Mouse (Mus musculus): Measurements from ENCODE around the gene Hist1h2ag. TPM values are rescaled to one million over a fixed set of nuclear protein-coding genes. Genes with fewer than 3 reads are reported as not detected.

Gene Hist1h2ag
- total RNA-seq, 1 experiment from 2014 or later: 64.7 TPM

DNA sequence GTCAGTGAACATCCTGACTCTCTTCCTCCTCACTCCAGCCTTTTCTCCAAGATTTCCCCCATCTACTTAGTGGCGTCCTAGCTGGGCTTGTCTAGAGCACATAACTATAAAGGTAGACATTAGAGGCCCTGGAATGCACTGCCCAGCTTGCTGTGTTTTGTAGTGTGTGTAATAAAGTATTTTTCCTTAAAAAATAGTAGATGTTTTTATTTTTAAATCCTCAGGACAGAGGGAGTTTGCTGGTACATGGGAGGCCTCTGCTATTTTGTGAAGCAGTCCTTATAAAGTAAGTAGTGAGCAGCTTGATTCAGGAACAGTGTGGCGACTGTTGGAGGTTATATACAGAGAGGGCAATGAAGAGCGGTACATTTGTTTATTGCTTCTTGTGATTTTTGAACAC, 34.0 kb downstream of the Hist1h2ag start:
- DNase-seq: no peak

DNA sequence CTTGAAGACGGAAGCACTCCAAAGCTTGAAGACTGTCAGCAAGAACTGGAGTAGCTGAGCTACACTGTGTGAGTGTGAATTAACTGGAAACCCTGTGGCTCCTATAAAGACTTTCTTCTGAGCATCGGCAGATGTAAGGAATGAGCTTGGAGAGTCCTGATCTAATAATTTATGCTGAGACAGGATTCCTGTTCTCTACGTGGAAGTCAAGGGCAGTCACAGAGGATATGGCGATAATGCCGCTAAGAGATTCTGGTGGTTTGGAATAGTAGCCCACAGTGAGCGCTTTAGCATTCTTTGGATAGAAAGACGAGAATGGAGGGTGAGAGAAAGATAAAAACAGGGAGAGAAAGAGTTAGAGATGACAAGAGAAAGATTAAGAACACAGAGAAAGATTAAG, 34.9 kb downstream of the Hist1h2ag start:
- no peak for DNase-seq

DNA sequence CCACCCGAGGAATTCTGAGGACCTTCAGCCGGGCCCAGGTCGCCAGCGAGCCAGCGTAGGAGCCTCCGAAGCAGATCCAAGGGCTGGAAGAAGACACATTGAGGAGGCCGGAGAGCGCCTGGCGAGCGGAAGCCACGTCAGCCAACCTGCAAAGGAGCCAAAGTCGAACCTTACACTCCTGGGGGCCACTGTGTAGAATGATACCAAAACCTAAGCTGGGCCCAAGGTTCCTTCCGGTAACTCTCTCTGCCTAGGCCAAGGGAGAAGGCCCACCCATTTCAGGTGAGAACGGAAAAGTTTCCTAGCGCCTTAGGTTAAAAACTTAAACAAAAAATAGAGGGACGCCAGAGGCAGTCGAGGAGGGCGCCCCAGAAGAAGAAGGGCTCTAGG, 35.6 kb downstream of the Hist1h2ag start:
- no peak for DNase-seq

DNA sequence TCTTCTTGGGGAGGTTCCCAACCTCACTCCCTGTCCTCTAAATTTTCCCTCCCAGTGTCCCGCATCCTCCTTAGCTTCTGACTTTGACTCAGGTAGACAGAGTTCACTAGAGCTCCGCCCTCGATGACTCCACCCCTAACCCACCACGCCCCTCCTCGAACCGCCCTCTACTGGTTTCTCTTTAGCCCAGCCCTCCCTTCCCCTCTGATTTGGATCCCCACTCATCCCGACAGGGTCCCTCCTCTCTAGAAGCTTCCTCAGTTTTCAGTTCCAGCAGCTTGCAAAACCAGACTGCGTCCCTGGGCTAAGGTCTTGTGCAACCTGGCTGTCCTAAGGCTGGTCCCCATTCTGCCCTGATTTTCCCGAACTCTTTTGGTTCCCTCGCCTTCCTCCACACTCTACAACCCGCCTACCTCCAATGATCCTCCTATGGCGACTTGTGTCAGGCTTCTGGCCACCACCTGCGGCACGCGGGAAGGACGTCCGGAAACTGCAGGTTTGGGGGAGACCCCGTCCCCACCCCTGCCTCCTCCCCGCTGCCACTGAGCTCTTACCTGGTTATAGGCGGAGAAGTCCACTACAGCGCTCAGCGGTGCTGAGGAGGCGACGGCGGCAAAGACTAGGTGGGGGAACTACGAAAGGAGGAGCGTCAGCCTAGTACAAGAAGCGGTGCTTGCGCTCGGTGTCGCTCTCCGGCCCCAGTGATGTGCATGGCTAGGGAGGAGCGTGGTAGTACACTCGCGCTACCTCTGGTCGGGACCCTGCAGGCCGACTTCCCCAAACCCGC, 36.2 kb downstream of the Hist1h2ag start:
- DNase-seq: peak; percentile 42

DNA sequence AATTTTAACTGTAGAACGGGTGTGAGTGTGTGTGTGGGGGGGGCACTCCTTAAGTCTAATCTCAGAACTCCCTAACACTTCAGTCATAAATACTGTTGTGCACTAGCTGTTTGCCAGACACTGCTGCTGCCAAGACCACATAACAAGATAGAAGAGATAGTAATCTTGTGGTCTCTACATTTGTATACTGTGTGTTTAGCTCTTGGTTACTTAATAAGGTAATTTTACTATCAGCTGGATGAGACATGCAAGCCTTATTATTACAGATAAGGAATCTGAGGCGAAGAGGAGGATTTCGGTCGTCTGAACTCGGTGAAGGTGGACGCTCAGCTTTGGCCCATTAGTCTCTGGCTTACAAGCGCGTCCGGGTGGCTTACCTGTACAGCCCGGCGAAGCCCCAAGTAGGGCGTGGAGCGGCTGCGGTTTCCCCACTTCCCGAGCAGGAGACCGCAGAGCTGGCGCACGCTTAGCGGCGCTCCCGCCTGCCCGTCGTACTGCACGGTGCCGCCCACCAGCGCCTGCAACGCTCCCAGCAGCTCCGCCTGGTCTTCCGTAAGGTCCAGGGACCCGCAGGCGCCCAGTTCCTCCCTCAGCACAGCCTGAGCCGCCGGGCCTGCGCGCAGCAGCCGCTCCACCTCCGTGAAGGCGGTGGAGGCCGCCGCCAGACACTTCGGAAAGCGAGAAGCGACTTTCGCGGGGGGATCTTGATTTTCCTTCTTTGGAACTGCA, 37.0 kb downstream of the Hist1h2ag start:
- peak; percentile 42 for DNase-seq

DNA sequence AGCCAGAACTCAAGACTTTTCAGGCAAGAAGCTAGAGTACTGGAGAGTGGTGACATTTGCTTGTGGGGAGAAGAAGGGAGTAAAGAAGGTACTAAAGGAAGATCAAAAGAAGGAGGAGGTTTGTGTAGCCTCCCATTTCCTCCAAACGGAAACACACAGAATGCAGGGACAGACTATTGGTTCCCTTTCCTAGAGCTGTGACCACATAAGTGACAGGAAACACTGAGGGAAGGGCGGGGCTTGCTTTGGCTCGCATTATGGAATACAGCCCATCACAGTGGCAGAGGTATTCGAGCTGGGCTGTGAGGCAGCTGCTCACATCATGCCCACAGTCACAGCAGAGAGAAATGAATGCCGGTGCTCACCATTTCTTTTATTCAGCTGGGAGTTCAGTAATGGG, 40.9 kb downstream of the Hist1h2ag start:
- no peak for DNase-seq

DNA sequence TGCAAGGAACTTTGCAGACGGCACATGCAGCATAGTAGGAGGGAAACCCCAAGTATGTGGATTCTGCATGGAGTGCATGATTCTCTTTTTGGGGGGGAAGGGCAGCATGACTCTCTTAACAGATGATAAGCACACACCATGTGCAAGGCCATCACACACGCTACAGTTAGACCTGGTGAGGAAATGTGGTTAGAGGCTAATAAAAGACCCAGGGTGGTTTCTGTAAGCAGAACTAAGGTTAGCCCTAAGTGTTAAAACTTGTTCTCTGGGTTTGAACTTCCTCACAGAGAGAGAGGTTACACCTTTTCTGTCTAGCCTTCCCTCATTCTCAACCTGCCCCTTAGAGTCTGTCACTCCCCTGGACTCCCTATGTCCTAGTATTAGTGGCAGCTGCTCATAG, 41.4 kb downstream of the Hist1h2ag start:
- DNase-seq: no peak

DNA sequence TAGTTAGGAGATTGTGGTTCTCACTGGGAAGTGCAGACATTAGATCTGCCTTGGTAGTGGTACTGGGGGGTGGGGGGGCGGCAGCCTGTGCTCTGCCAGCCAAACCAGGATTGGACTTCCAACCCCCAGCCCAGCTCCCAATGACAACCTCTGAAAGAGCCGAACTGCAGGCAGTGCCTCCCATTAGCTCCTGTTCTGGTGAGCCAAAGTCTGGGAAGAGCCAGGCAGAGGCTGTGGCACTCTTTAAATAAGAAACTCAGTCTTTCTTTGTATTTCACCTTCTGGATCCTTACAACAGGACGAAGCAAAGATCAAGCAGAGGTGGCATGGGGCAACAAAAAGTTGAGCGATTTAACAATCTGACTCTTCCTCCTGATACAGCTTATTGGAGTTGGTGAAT, 43.6 kb downstream of the Hist1h2ag start:
- no peak for DNase-seq

DNA sequence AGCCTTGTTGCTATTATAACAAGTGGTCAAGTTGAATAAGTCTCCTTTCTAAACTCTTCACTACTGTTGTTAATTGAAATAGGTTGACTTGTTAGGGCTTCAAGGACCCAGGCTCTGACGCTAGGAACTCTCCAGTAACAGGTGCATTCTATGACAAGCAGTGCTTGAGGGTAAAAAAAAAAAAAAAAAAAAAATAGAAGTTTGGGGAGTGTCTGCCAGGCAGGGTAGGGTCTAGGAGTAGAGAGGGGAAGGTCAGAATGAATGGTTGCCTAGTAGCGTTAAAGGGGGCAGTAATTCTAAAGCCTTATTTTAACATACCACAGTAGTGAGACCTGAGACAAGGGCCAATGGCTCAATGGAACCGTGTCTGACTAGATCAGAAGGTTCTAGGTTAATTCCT, 44.3 kb downstream of the Hist1h2ag start:
- DNase-seq: no peak

DNA sequence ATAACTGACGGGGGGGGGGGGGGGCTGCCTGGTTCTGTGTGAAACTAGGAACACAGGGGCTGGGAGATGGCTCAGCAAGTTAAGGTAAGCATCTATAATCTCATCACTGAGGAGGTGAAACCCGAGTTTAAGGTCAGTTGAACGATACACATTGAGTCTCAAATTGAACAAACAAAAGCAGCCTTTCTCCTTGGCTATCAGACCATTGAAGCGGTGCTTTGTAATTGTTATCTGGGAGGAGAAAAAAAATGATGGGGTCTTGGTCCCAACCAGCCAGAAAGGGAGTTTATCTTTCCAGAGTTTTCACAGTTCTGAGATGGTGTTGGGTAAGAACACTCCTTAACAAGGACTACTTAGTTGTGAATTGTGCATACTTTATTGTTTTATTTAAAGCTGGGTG, 44.9 kb downstream of the Hist1h2ag start:
- DNase-seq: no peak

DNA sequence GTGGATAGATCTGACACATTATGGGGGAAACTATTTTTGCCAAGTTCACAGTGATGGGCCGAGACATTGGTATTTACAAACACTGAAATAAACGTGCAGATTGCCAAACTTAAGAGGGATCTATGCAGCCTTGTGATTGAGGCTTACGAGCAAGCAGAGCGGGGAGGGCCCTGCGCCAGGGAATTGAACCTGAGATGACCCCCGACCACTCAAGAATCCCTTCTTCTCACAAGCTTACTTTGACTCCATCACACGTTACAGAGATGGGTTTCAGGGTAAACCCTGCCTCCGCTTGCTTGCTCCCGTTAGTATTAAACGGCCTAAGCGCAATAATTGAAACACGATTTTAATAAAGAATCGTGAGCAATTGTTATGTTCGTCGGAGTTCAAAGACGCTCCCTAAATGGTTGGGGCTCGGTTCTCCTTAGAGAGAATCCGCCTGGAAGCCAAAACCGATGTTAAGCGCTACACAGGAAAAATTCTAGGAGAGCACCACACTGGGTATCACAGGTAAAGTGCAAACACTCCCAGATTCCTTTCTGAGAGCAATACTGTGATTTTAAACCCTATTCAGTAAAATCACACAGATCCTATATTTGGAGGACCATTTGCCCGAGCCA, 45.4 kb downstream of the Hist1h2ag start:
- DNase-seq: no peak

DNA sequence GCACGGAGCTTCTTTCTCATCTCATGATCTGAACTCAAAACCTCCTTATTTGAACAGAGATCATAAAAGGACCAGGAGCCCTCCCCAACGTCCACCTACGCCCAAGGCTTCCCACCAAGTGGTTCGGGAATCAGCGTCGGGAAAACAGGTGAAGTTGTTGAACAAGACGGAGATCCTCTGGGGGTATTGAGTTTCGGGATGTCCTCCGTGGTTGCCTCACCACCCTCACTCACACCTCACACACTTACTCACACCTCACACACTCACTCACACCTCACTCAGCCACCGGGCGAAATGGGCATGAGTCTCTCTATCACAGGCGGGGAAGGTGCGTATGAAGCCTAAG, 45.9 kb downstream of the Hist1h2ag start:
- no peak for DNase-seq

DNA sequence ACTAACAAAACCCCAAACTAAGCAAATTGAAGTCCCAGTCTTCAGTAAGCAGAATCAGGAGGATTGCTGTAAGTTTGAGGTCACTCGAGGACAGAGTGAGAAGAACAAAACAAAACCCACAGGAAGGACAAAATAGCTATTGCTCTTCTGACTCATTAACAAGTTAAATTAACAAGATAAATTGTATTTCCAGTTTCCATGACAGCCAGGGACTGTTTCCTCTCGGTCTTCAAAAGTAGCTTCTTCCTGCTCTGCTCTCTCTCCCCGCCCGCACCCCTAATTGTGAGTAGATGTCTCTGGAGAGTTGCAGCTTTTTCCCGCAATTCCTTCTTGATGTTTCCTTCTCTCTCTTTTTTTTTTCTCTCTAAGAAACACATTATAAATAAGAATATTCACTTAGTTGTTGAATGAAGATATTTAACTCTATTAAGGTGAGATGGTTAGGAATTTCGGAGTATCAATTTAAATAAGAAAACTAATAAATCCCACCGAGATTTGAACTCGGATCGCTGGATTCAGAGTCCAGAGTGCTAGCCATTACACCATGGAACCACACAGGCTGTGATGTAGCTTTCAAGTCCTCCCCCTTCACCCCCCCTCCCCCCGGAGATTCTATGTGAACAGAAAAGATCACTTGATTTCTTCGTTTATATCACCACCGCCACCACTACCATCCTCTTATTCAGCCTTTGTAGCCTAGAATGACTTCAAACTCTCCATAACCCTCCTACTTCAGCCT, 46.5 kb downstream of the Hist1h2ag start:
- DNase-seq: no peak

DNA sequence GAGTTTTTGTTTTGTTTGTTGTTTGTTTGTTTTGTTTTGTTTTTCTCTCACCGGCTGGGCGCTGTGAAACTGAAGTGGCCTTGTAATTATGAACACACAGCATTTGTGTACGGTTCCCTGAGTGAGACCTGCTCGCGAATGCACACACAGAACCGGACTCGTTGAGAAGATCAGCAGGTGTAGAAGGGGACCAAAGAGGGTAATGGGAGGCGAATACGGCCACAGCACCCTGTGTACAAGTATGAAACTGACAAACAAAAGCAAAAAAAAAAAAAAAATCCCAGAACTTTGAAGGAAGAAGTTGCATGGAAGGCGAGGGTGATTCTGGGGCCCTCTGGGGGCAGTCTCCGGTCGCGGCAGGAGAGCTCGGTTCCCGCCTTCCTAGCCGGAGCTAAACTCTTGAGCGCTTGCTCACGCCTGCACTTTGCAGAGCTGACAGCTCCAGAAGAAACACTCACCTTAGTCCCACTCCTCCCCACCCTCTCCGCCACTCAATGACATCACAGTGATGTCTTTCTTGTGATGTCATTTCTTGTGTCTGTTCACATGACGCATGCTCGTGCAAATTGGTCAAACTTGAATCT, 47.3 kb downstream of the Hist1h2ag start:
- DNase-seq: peak; percentile 9

DNA sequence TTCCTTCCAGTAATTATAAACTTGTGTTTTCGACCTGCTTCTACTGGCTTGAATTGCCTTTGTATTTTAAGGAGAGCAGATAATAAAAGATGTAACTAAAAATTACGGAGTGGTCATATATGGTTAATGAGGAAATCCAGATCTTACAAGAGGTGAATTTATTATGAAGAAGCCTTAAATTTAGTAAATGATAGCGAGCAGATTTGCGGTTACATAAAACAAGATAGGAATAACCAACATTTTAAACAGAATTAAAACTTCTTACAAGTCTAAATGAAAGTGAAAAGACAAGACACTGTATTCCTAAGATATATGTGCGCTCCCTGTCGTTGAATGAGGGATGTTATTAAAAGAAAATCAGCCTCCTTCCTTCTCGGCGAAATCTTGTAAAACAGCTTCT, 47.8 kb downstream of the Hist1h2ag start:
- no peak for DNase-seq

DNA sequence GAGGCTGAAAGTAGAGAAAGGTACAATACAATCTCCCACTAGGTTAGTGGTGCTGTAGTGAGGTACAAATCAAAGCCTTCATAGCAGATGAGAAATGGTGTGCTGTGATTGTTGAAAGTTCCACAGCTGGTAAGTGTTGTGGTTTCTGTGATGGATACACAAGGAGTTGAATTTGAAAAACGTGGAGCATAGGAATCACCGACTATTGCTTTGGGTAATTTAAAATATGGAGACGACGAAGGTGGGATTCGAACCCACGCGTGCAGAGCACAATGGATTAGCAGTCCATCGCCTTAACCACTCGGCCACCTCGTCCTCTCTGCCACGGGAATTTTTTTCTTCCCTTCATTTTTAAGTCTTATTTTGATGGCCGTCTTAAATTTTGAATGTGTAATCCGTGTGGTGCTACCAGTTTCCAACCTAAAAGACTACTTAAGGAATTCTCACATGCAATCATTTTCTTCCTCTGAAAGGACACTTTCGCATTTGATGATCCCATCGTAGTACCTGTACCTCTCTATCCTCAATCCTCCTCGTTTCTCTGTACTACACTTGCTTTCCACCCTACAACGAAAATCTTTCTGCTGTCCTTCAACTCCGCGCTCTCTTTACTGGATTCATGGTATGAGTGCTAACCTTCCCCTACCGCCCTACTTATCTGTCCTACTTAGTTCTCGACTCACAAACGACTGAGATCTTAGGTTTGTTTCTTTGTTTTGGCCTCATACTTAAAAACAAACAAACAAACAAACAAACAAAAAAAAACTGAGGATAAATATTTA, 48.6 kb downstream of the Hist1h2ag start:
- DNase-seq: no peak

DNA sequence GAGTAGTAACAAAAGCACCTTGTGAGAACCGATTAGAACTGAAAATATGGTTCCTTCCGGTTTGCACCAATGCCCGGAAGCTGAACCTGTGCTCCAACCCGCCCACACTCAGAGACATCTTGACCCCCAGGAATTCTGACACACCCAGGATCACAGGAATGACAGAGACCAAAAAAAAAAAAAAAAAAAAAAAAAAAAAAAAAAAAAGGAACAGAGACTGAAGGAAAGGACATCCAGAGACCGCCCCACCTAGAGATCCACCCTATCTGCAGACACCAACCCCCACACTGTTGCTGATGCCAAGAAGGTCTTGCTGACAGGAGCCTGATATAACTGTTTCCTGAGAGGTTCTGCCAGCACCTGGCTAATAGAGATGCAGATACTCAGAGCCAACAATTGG, 50.2 kb downstream of the Hist1h2ag start:
- DNase-seq: no peak
